Comparison of ENCODE assay signal across 1 mouse cellular context in the genomic region with DNA sequence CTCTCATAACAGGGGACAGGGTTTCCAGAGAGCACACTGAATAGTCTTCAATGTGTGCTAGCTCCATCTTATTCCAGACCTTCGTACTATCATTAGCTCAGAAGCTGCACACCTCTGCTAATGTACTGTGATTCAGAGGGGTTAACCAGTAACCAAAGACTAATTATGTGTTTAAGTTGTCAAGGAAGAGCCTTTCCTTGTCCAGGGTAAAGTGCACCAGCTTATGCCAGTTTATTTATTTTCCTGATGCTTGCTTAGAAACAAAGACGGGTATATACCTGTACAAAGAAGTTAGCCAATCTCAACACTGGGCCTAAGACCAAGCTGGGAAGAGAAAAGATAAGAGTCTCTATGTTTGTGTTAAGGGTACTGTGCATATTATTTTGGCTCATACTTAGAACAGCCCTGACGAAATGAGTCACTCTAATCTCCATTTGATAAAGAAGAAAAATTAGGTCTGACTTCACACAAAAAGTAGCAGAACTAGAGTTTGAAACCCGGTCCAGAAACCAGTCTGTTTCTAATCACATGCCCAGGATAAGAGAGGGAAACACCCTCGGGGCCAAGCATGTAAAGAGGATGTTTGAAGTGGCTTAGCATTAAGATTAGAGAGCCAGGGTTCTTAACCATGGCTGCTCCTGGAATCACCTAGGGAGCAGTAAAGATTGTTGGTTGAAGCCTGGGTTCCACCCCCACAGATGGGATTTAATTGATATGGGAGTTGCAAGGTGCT.
A peak's percentile ranks its signal among the peaks of the same experiment; 100 is the strongest.
TF ChIP-seq lines count a peak whose summit lies in the region.

No protein-coding gene starts in this region.

TF ChIP-seq in MEL, 35 proteins besides CTCF, POLR2A, EP300 and RAD21 (continued from another document):
- TF ChIP-seq GABPA (IDR thresholded peaks at IDR 0.05; ENCODE audit: low read depth, low read length) (no peak), JUND (IDR thresholded peaks at IDR 0.05; ENCODE audit: low read depth, low read length) (0 out of 2 replicates have a peak, but pooled peaks have one; percentile 27), BHLHE40 (IDR thresholded peaks at IDR 0.05; ENCODE audit: borderline replicate concordance, low read depth, low read length) (0 out of 2 replicates have a peak, but pooled peaks have one; percentile 15), MYB (IDR thresholded peaks at IDR 0.05; ENCODE audit: low read depth, low read length) (no peak), KAT2A (conservative IDR thresholded peaks at IDR 0.05; ENCODE audit: low read depth, low read length) (no peak), MAX (IDR thresholded peaks at IDR 0.05; ENCODE audit: low read length) (peak; percentile 74; the same call in 1 of the 2 replicates), ZKSCAN1 (IDR thresholded peaks at IDR 0.05; ENCODE audit: low read depth, low read length) (no peak), MAFK (IDR thresholded peaks at IDR 0.05; ENCODE audit: borderline replicate concordance, low read depth, low read length) (no peak)
